Mouse (Mus musculus) olfactory bulb, adult 2 months (tissue): ENCODE data around the gene Sipa1l3.

Experiments
- CTCF ChIP-seq: fragments of 200-500 bp; IDR thresholded peaks from 2 replicates; pipeline ENCODE4 v1.5.1; 2012; ENCODE audit warnings: low read depth, mild to moderate bottlenecking, low read length, moderate library complexity; ENCODE audit not compliant: insufficient read depth
- POLR2A ChIP-seq: fragments of 200-500 bp; IDR thresholded peaks from 2 replicates; pipeline ENCODE4 v1.6.1; 2012; ENCODE audit warnings: mild to moderate bottlenecking, low read depth, low read length, moderate library complexity; ENCODE audit not compliant: insufficient read depth

DNA sequence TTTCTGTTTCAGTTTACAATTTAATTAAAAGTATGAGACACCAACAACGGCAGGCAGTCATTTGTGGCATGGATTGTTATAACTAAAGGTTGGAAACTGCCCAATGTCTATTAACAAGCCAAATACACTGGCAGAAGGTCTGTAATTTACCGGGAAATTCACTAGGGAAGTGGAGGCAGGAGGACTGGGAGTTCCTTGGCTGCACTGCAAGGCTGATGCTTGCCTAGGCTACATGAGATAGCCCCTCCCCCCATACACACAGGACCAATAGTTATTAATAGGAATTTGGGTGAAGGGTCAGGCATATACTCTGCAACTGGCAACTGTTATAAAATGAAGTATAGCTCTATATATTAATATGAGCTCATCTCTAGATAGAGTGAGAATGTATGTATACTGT, 2.4 kb upstream of the Sipa1l3 start:
- TF ChIP-seq CTCF (no peak), POLR2A (no peak)
